Mouse (Mus musculus): ENCODE results near the gene Olfml1. TPM values are rescaled to one million over a fixed set of nuclear protein-coding genes. Genes with fewer than 3 reads are reported as not detected.

Olfml1 gene
- polyA plus RNA-seq, 1 experiment = not detected

DNA sequence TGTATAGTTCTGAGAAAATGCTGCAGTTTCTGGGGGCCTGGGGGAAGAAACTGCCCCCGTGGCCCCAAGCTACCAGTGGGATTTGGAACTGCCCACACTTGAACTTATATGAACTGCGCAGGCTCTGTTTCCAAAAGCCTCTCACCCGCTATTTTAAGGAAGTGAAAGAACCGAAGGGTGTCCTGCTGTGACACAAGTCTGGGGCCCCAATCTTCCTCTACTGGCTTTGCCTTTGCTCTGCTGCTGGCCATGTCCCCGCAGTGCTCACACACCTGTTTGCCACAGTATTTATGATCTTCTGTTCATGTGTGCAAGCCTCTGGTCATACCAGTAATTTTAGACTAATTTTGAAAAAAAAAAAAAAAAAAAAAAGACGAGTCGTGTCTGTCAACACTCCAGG, 26.7 kb downstream of the Olfml1 start:
- Histone ChIP-seq H3K27ac (ENCODE audit: insufficient read depth, low read depth, low read length) (peak overlapping the region; percentile 94), H3K4me1 (ENCODE audit: control insufficient read depth, insufficient read depth, low read length) (peaks cover 37% of the 10 kb centered on the region), H3K4me3 (ENCODE audit: insufficient read depth, low read length) (peak overlapping the region; percentile 80)
- TF ChIP-seq POLR2A (IDR thresholded peaks at IDR 0.05; ENCODE audit: borderline replicate concordance, low read depth, low read length) = no peak
- no peak for TF ChIP-seq CTCF (IDR thresholded peaks at IDR 0.05; ENCODE audit: low read depth, low read length)

DNA sequence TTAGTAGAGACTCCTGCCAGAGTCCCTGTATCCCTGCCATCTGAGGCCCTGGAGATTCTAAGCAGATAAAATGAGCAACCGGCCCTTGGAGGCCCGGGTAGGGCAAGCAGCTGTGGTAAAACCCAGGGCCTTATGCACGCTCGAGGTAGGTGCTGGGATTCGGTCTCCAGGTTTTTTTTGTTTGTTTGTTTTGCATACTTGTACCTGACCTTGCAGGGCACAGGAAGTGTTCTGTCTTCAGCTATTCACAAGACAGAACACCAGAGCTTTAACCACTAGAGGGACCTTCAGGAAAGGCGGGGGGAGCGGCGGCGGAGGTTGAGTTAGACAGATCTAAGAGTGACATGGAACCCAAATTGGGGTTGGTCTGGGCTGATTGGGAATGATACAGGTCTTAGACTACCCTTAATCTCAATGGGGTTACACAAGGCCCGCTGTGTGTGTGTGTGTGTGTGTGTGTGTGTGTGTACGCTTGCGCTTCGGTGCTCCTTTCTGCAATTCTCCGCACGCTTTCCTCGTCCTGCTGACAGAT, 27.1 kb downstream of the Olfml1 start:
- Histone ChIP-seq H3K4me1 (ENCODE audit: control insufficient read depth, insufficient read depth, low read length) (peaks cover 42% of the 10 kb centered on the region), H3K27ac (ENCODE audit: insufficient read depth, low read depth, low read length) (peak overlapping the region; percentile 94), H3K4me3 (ENCODE audit: insufficient read depth, low read length) (peak overlapping the region; percentile 80)
- TF ChIP-seq POLR2A (IDR thresholded peaks at IDR 0.05; ENCODE audit: borderline replicate concordance, low read depth, low read length) (no peak), CTCF (IDR thresholded peaks at IDR 0.05; ENCODE audit: low read depth, low read length) (0 out of 2 replicates have a peak, but pooled peaks have one; percentile 4)

DNA sequence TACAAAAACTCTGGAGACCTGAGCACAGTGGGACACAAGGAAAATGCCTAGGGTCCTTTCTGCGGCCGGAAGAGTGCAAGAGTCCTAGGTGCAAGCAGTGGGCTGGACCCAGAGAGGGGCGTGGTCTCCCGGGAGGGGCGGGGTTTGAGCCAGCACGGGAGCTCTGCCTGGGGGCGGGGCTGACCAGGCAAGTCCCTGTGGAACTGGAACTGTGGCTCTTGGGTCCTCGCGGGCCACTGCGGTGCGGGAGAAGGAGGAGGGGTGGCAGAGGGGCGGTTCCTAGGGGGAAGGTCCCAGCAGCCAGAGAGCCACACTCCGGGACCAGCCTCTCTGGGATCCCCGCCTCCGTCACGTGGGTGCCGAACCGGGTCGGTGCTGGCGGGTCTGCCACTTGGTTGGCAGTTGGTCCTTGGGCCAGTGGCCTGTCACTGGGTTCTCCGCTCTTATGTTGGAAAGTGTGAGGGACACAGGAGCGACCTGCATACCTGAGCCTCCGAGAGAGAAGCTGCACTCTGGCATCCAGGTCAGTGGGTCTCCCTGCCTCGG, 27.7 kb downstream of the Olfml1 start, which contains the start of gene Ppfibp2:
Gene Ppfibp2 (plus strand): TSS at position 351 of the 546 bp plus-strand sequence.
- TF ChIP-seq CTCF (IDR thresholded peaks at IDR 0.05; ENCODE audit: low read depth, low read length) (no peak), POLR2A (IDR thresholded peaks at IDR 0.05; ENCODE audit: borderline replicate concordance, low read depth, low read length) (no peak)

DNA sequence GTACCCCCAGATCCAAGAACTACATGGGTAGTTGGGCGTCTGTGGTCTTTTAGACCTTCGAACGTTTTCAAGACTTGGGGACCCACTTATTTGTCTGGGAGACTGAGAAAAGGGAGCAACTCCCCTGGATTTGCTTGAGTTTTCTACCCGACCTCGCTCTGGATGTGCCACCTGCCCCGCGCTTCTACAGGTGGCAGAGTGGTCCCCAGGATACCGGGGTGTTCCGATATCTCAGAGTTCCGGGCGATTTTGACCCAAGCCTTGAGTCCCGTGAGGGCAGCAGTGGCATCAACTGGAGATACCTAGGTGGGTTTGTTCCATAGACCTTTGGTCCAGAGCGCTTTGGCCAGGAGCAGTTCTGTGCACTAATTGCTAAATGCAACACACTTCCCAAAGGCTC, 28.2 kb downstream of the Olfml1 start:
- H3K4me1 ChIP-seq (ENCODE audit: control insufficient read depth, insufficient read depth, low read length) = peaks cover 48% of the 10 kb centered on the region
- TF ChIP-seq POLR2A (IDR thresholded peaks at IDR 0.05; ENCODE audit: borderline replicate concordance, low read depth, low read length) (no peak), CTCF (IDR thresholded peaks at IDR 0.05; ENCODE audit: low read depth, low read length) (no peak)
- H3K4me3 ChIP-seq (ENCODE audit: insufficient read depth, low read length) = peak overlapping the region; percentile 80
- peak overlapping the region; percentile 47 for H3K27ac ChIP-seq (ENCODE audit: insufficient read depth, low read depth, low read length)

More for the DNA sequence above, 27.7 kb downstream of the Olfml1 start, which contains the start of gene Ppfibp2:
- H3K4me1 ChIP-seq (ENCODE audit: control insufficient read depth, insufficient read depth, low read length) = peaks cover 46% of the 10 kb centered on the region
- peak within 1 kb of the TSS; percentile 80 for H3K4me3 ChIP-seq (ENCODE audit: insufficient read depth, low read length)
- peak within 1 kb of the TSS; percentile 94 for H3K27ac ChIP-seq (ENCODE audit: insufficient read depth, low read depth, low read length)

DNA sequence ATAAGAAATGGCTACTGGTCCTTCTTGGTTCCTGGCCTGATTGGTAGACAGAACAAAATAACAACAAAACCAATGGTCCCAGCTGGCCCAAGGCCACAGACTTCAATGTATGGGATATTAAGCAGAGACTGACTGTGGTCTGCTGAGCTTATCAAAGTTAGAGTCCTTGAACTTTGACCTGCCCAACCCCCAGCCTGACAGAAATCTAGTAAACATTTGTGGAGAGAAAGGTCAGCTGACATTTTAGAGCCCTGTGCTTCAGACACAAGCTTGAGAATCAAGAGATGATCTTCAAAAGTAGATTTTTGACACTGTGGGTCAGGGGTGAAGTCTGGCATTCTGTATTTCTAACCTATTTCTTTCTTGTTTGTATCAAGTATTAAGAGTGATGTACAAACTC, 29.5 kb downstream of the Olfml1 start:
- Histone ChIP-seq H3K4me1 (ENCODE audit: control insufficient read depth, insufficient read depth, low read length) (peaks cover 57% of the 10 kb centered on the region), H3K4me3 (ENCODE audit: insufficient read depth, low read length) (peak overlapping the region; percentile 1; the same call in 1 of the 2 replicates), H3K27ac (ENCODE audit: insufficient read depth, low read depth, low read length) (peak overlapping the region; percentile 68)
- no peak for TF ChIP-seq CTCF (IDR thresholded peaks at IDR 0.05; ENCODE audit: low read depth, low read length)
- TF ChIP-seq POLR2A (IDR thresholded peaks at IDR 0.05; ENCODE audit: borderline replicate concordance, low read depth, low read length) = no peak

DNA sequence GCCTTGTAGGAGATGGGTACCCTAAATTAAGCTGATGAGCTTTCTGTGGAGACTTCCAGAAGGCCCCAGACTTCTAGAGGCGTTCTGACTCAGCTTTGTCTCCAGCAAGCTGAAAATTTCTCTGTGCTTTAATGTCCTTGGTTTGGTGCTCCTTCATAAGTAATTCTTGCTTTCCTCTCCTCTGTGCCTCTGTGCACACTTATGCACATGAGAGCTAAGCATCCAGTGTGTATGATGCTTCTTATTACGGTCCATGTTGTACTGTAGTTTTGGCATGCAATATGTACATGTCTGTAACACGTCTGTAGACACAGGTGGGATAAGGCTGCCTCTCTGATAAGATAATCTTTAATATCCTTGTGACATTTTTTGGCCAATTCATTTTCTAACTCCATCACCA, 30.7 kb downstream of the Olfml1 start:
- H3K27ac ChIP-seq (ENCODE audit: insufficient read depth, low read depth, low read length) = peak overlapping the region; percentile 68
- H3K4me3 ChIP-seq (ENCODE audit: insufficient read depth, low read length) = no peak overlapping the region
- H3K4me1 ChIP-seq (ENCODE audit: control insufficient read depth, insufficient read depth, low read length) = peaks cover 63% of the 10 kb centered on the region
- TF ChIP-seq CTCF (IDR thresholded peaks at IDR 0.05; ENCODE audit: low read depth, low read length) (no peak), POLR2A (IDR thresholded peaks at IDR 0.05; ENCODE audit: borderline replicate concordance, low read depth, low read length) (no peak)

DNA sequence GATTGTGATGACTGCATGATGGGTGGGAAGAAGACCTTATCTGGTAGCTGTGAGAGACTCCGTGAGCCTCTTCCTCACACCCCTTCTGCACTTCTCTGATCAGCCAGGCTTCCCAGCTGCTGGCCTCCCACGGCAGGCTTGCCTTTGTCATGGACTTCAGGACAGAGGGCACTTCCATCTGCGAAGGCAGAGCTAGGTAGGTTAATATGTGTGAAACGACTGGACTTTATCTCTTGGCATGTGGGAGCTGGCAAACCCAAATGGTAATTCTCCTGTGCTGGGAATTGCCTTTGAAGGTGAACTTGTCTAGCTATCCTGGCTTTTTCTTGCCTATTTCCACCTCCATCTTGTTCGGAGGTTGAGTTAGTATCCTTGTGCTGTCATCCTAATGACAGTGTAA, 33.4 kb downstream of the Olfml1 start:
- Histone ChIP-seq H3K27ac (ENCODE audit: insufficient read depth, low read depth, low read length) (no peak overlapping the region), H3K4me1 (ENCODE audit: control insufficient read depth, insufficient read depth, low read length) (peaks cover 78% of the 10 kb centered on the region), H3K4me3 (ENCODE audit: insufficient read depth, low read length) (no peak overlapping the region)
- TF ChIP-seq POLR2A (IDR thresholded peaks at IDR 0.05; ENCODE audit: borderline replicate concordance, low read depth, low read length) = no peak
- no peak for TF ChIP-seq CTCF (IDR thresholded peaks at IDR 0.05; ENCODE audit: low read depth, low read length)

DNA sequence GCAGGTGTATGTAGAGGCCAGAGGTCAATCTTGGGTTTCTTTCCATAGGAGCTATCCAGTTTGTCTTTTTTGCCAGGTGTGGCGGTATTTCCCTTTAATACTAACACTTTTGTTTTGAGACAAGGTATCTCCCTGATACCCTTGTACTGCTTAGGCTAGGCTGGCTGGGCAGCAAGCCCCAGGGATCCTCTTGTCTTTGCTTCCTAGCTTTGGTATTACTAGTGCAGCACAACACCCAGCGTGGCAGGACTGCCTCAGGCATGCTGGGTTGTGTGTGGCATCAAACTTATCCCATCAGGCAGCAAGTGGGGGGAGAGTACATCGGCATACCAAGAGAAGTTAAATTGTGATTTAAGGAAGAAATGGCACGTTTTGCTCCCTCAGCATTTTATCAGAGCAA, 35.3 kb downstream of the Olfml1 start:
- no peak for TF ChIP-seq POLR2A (IDR thresholded peaks at IDR 0.05; ENCODE audit: borderline replicate concordance, low read depth, low read length)
- TF ChIP-seq CTCF (IDR thresholded peaks at IDR 0.05; ENCODE audit: low read depth, low read length) = no peak
- Histone ChIP-seq H3K4me3 (ENCODE audit: insufficient read depth, low read length) (no peak overlapping the region), H3K4me1 (ENCODE audit: control insufficient read depth, insufficient read depth, low read length) (peaks cover 84% of the 10 kb centered on the region), H3K27ac (ENCODE audit: insufficient read depth, low read depth, low read length) (no peak overlapping the region)

DNA sequence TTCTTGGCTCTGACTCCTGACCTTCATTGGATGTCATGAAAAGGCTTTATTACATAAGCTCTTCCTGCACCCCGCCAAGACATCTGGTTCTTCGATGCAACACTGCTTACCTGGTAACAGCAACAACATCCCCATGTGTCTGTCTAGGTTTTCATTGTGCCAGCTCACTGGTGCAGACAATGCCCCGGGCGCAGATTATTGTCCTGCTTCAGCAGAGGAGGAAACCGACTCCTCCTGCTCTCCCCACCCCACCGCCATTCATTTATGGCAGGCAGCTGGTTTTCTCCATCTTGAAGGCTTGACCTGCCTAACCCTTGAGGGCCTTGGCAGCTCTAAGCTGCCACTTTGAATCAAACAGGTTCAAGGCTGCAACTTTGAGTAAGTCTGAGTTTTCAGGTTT, 35.7 kb downstream of the Olfml1 start:
- TF ChIP-seq CTCF (IDR thresholded peaks at IDR 0.05; ENCODE audit: low read depth, low read length) = no peak
- TF ChIP-seq POLR2A (IDR thresholded peaks at IDR 0.05; ENCODE audit: borderline replicate concordance, low read depth, low read length) = no peak

DNA sequence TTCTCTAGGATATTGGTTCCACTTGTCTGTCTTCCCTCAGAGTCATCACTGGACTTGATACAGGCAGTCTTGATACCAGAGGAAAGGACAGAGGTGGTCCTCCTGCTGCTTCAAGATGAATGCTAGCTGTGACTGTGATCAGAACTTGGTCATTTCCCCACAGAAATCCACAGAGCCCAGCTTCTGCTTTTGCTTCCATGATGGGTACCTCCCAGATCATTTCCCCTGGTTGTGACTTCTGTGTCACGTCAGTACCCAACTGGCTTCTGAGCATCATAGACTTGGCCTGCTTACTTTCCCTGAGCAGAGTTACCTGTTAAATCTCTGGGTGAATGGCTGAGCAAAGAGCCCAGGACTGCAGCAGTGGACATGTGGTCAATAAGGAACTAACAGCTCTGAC, 40.5 kb downstream of the Olfml1 start:
- H3K4me3 ChIP-seq (ENCODE audit: insufficient read depth, low read length) = no peak overlapping the region
- no peak for TF ChIP-seq CTCF (IDR thresholded peaks at IDR 0.05; ENCODE audit: low read depth, low read length)
- TF ChIP-seq POLR2A (IDR thresholded peaks at IDR 0.05; ENCODE audit: borderline replicate concordance, low read depth, low read length) = no peak
- peaks cover 73% of the 10 kb centered on the region for H3K4me1 ChIP-seq (ENCODE audit: control insufficient read depth, insufficient read depth, low read length)
- H3K27ac ChIP-seq (ENCODE audit: insufficient read depth, low read depth, low read length) = peak overlapping the region; percentile 38; the same call in 1 of the 2 replicates

More for the DNA sequence above, 35.7 kb downstream of the Olfml1 start:
- Histone ChIP-seq H3K4me3 (ENCODE audit: insufficient read depth, low read length) (no peak overlapping the region), H3K27ac (ENCODE audit: insufficient read depth, low read depth, low read length) (no peak overlapping the region), H3K4me1 (ENCODE audit: control insufficient read depth, insufficient read depth, low read length) (peaks cover 85% of the 10 kb centered on the region)
